Mouse (Mus musculus) left cerebral cortex, postnatal 14 days (tissue): ENCODE data around the gene Lgals9. TPM values are rescaled to one million over a fixed set of nuclear protein-coding genes. Genes with fewer than 3 reads are reported as not detected.
"Not testable (repeated sequence)": the region's sequence is repeated elsewhere in the genome, so short reads cannot be mapped to it uniquely, and the experiment has no call there.

Source experiments
- DNase-seq, 2 experiments: peaks; one replicate each; pipeline ENCODE4 v3.0.0; 2021 to 2022; ENCODE audit warnings: low spot score in 2 of 2, mixed read lengths in 1 of 2
- intact Hi-C: fragments of 180-260 bp; cut with DNase I; formaldehyde crosslinking; loops from one replicate; pipeline ENCODE4 v1.15.1; 2025
- total RNA-seq, 2 experiments: library from RNA; stranded (reverse); gene quantifications; 2 replicates each; pipeline ENCODE4 v1.2.3; 2021

Lgals9 gene
- total RNA-seq, 2 experiments from 2014 or later, result 6.5 to 7.5 TPM

DNA sequence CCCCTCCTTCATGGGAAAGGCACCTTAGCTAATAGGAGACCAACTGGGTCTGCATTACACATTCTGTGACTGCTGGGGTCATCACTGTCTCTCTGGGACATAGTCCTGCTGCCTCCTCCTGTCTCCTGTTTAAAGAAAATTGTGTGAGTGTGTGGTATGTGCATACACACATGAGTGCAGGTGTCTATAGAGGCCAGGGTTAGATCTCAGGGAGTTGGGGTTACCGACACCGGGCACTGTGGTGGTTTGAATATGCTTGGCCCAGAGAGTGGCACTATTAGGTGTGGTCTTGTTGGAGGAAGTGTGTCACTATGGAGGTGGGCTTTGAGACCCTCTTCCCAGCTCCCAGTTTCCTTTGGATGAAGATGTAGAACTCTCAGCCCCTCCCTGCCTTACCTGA lies 27.8 kb upstream of the Lgals9 start:
- intact Hi-C loops, result no loop called here
- no peak for DNase-seq

- intact Hi-C loops, result no loop called here
- DNase-seq, result no peak
These were observed 24.1 kb upstream of the Lgals9 start for GRCm38 (mm10) chr11:79008891-79009290.

DNA sequence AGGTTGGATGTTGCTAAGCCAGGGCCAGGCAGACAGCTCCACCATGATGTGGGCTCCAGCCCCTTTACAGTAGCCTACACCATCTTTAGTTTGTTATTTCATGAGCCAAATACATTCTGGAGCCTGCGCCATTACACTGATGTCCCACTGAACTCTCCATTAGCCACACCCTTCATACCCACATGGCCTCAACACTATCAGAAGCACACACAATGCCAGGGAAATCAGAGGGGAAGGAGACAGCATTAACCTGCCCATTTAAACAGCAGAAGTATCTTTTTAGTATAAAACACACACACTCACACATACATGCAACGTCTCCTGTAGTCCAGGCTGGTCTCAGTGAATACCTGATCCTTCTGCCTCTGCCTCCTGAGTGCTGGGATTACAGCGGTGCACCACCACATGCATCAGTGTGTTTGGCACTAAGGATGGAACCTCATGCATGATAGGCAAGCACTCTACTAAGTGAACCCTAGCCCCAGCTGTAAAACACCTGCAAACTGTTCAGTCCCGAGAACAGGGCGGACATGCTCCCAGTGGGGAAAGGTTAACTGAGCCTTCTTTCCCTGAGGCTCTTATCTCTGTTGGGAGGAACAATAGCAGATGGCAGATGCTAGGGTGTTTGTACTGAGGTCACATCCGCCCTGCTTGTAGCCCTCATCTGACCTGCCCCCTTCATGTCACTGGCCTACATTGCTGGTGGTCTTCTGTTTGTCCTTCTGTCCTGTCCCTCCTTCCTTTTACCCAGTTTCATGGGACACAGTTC lies 23.4 kb upstream of the Lgals9 start:
- DNase-seq, result no peak
- intact Hi-C loops, result no loop called here

- DNase-seq, intact Hi-C loops: not testable (repeated sequence)
These were observed 22.6 kb upstream of the Lgals9 start for GRCm38 (mm10) chr11:79007356-79007755.

DNA sequence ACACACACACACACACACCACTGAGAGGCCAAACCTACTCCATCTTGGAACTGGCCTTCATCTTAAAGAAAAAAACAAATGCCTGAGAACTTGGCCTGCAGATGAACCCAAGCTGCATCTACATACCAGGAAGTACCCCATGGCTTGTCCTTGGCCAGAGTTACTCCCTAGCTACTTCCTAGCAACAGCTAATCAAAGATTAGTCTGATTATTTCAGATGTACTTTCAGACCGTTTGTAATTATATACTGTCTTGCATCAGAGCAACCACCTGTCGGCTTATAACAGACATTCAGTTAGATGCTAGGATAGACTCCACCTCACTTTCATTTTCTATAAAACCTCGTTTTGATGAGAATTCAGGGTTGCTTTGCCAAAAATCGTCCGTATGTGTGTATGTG lies 21.7 kb upstream of the Lgals9 start:
- intact Hi-C loops, result no loop called here
- no peak for DNase-seq

GRCm38 (mm10) chr11:79005578-79006394 lies 21.0 kb upstream of the Lgals9 start:
- intact Hi-C loops, result no loop called here
- DNase-seq, result no peak

- no peak for DNase-seq
- intact Hi-C loops, result no loop called here
These were observed 19.3 kb upstream of the Lgals9 start for GRCm38 (mm10) chr11:79003769-79004638.

DNA sequence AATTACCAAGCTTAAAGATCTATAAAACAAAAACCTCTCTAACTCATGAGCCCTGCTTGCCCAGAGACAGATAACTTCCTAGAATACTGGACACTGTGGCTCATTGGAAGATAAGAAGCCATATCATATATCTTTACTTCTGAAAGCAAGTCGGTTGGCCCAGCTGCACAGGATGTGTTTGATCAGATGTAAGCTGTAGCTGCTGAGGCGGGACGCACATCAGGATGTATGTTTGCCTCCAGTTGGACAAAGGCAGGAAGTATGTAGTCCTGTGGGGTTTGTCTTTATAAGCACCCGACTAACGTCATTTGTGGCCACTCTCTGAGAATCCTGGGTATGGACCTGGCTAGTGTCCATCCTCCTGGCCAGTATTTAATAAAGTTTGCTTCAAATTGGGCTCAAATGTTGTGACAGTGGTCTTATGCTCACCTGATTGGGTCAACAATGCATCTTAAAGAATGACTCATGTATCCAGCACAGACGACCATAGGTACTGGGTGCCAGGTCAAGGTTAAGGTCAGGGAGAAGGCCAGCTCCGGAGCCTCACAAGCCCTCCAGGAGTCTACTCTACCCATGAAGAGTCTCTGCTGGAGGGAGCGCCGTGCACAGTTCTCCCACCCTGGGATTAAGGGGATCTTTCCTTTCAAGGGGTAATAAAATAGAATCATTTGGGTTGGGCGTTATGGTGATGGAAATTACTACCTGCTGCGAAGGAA lies 18.5 kb upstream of the Lgals9 start:
- intact Hi-C loops, result no loop called here

DNA sequence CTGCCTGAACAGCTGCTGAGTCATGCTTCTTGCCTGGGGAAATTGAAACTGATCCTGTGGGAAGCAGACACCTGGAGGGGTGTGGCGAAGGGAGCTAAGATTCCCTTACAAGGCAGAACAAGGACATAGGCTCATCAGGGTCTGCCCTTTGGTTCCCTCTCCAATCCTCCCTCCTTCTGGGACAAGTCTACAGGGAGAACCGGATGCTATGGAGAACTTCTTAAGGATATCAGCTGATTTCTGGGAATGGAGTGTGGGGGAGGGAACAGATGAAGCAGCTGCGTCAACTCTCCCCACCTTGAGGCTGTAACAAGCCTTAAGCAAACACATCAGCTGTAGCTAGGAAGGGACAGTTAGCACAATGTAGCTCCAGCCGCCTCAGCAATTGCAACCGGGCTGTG lies 17.8 kb upstream of the Lgals9 start:
- DNase-seq, result no peak

More for the DNA sequence above, 18.5 kb upstream of the Lgals9 start:
- DNase-seq, result no peak

GRCm38 (mm10) chr11:79001871-79002270 lies 17.1 kb upstream of the Lgals9 start:
- intact Hi-C loops, result no loop called here
- DNase-seq, result no peak

More for the DNA sequence above, 17.8 kb upstream of the Lgals9 start:
- intact Hi-C loops, result no loop called here

DNA sequence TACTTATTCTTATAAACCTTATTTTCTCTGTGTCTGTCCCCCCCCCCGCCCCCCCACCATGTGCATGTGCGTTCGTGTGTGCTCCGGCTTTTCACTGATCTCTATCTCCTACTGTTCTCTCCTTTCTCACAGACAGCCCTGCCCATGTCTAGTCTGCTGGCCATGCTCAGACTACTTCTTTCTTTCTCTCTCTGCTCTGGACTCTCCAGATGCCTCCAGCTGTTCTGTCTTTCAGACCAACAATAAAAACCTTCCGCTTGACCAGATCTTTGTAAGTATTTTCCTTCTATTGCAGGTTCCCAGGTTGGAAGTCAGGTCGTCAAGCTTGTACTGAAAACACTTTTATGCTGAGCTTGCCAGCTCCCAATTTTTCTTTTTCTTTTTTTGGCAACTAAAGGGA lies 14.4 kb upstream of the Lgals9 start:
- intact Hi-C loops, result no loop called here
- DNase-seq, result no peak

- intact Hi-C loops, DNase-seq: not testable (repeated sequence)
These were observed 6.3 kb upstream of the Lgals9 start for GRCm38 (mm10) chr11:78990875-78991543.

GRCm38 (mm10) chr11:78990096-78990495 lies 5.3 kb upstream of the Lgals9 start:
- no peak for DNase-seq

GRCm38 (mm10) chr11:78989206-78989605 lies 4.5 kb upstream of the Lgals9 start:
- DNase-seq, intact Hi-C loops: not testable (repeated sequence)

More at GRCm38 (mm10) chr11:78990096-78990495, 5.3 kb upstream of the Lgals9 start:
- intact Hi-C loops, result no loop called here

DNA sequence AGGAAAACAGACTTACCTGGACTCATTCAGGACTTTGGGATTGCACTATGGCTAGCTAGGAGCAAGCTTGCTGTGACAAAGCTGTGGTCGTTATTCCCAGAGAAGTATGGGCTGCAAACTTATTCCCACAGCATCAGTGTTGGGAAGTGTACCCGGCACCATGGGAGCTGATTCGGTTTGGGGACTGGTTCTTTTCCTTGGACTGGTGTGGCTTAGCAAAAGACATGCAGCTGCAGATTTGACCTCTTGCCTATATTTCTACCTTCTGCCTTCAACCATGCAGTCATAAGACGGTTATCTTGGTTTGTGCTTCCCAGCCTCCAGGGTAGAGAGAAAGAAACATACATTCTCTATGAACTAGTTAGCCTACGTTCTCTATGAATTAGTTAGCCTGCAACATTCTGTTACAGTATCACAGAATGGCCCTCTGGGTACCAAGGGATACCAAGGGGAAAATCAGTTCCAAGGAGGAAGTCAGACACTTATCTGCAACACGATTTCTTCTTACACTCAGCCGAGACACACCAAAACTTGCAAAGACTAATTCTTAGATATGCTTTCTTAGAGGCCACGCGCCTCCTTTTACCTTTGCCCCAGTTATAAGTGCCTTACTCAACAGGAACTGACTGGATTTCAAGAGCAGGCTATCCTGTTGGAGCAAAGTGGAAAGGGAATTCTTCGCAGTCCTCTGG lies 1.7 kb upstream of the Lgals9 start:
- DNase-seq, result no peak
- intact Hi-C loops, result no loop called here

DNA sequence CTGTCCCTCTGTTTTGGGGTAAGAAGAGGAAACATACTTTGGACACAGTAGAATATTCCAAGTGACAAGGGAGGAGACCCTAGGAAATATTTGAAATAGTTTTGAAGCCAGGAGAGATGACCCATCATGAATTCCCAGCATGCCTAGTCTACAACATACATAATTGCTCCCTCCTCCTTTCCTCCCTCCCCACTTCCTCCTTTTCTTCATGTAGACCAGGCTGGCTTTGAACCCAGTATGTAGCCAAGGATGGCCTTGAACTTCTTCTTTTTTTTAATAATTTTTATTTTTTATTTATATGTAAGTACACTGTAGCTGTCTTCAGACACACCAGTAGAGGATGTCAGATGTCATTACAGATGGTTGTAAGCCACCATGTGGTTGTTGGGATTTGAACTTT lies 759 bp upstream of the Lgals9 start:
- intact Hi-C loops, result no loop called here
- DNase-seq, result no peak

DNA sequence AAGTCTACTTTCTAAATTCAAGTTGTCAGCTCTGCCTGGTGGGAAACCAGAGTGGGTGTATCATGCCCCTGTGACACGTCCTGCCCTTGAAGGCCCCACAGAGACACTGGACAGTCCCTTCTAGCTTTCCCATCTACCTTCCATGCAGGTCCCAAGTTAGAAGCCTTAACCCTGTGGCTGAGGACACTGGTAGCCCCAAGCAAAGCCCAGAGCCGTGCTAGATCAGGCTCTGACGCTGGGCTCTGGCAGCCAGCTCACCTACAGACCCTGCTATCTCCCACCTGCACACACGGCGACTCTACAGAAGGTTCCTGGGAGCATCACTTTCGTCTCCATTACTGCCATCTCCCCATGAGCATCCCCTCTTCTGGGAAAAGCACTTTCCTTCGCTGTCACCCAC lies 1.2 kb downstream of the Lgals9 start:
- no peak for DNase-seq
- intact Hi-C loops, result no loop called here
